Mouse (Mus musculus): ENCODE data around the gene Tcfl5. TPM values are rescaled to one million over a fixed set of nuclear protein-coding genes. Genes with fewer than 3 reads are reported as not detected.

The Tcfl5 gene
- 1 to 10 TPM; 3.4 to 3.9 TPM for total RNA-seq (2021)
- long read RNA-seq, partial matches to known transcripts, result 1 of 8 reads
- long read RNA-seq, other reads (novel, unspliced or antisense), result 5 of 8 reads

- no peak for DNase-seq (ENCODE audit: low spot score in 2 of 2)
These were observed at the start of gene Tcfl5 for GRCm38 (mm10) chr2:180642555-180643260. Gene Tcfl5, minus strand, starts transcription at chr2:180642708.

- peak in 1 of 2 experiments; percentile 23 for DNase-seq (ENCODE audit: low spot score in 2 of 2)
These were observed 47.3 kb upstream of the Tcfl5 start for GRCm38 (mm10) chr2:180689841-180690240.

GRCm38 (mm10) chr2:180684031-180684430 lies 41.5 kb upstream of the Tcfl5 start:
- DNase-seq (ENCODE audit: low spot score in 2 of 2), result no peak

- DNase-seq (ENCODE audit: low spot score in 2 of 2), result no peak
These were observed 41.0 kb upstream of the Tcfl5 start for GRCm38 (mm10) chr2:180683524-180683923.

GRCm38 (mm10) chr2:180681225-180681624 lies 38.7 kb upstream of the Tcfl5 start:
- DNase-seq (ENCODE audit: low spot score in 2 of 2), result no peak

- peak; percentile 77 to 81 for DNase-seq (ENCODE audit: low spot score in 2 of 2)
These were observed 36.2 kb upstream of the Tcfl5 start for GRCm38 (mm10) chr2:180678609-180679140.

GRCm38 (mm10) chr2:180676706-180677105 lies 34.2 kb upstream of the Tcfl5 start:
- no peak for DNase-seq (ENCODE audit: low spot score in 2 of 2)

- no peak for DNase-seq (ENCODE audit: low spot score in 2 of 2)
These were observed 19.5 kb upstream of the Tcfl5 start for GRCm38 (mm10) chr2:180662008-180662407.

GRCm38 (mm10) chr2:180660521-180660920 lies 18.0 kb upstream of the Tcfl5 start:
- DNase-seq (ENCODE audit: low spot score in 2 of 2), result no peak

- DNase-seq (ENCODE audit: low spot score in 2 of 2), result no peak
These were observed 17.0 kb upstream of the Tcfl5 start for GRCm38 (mm10) chr2:180659353-180660150.

GRCm38 (mm10) chr2:180658381-180658780 lies 15.9 kb upstream of the Tcfl5 start:
- no peak for DNase-seq (ENCODE audit: low spot score in 2 of 2)

- DNase-seq (ENCODE audit: low spot score in 2 of 2), result peak; percentile 77 to 78
These were observed 15.0 kb upstream of the Tcfl5 start for GRCm38 (mm10) chr2:180657394-180658013.

GRCm38 (mm10) chr2:180655150-180655549 lies 12.6 kb upstream of the Tcfl5 start:
- no peak for DNase-seq (ENCODE audit: low spot score in 2 of 2)

- no peak for DNase-seq (ENCODE audit: low spot score in 2 of 2)
These were observed 12.2 kb upstream of the Tcfl5 start for GRCm38 (mm10) chr2:180654666-180655065.

GRCm38 (mm10) chr2:180646841-180647240 lies 4.3 kb upstream of the Tcfl5 start:
- no peak for DNase-seq (ENCODE audit: low spot score in 2 of 2)

GRCm38 (mm10) chr2:180643626-180644025 lies 1.1 kb upstream of the Tcfl5 start:
- DNase-seq (ENCODE audit: low spot score in 2 of 2), result no peak

GRCm38 (mm10) chr2:180641576-180642554 lies 643 bp downstream of the Tcfl5 start:
- DNase-seq (ENCODE audit: low spot score in 2 of 2), result no peak

- no peak for DNase-seq (ENCODE audit: low spot score in 2 of 2)
These were observed 30.6 kb downstream of the Tcfl5 start for GRCm38 (mm10) chr2:180611882-180612281.

- DNase-seq (ENCODE audit: low spot score in 2 of 2), result no peak
These were observed 32.2 kb downstream of the Tcfl5 start for GRCm38 (mm10) chr2:180610283-180610682.

- DNase-seq (ENCODE audit: low spot score in 2 of 2), result no peak
These were observed 37.7 kb downstream of the Tcfl5 start for GRCm38 (mm10) chr2:180604781-180605180.

Data from layer of hippocampus, postnatal 10 days (tissue).